Comparison of ENCODE assay signal across 10 mouse cellular contexts in the genomic region with DNA sequence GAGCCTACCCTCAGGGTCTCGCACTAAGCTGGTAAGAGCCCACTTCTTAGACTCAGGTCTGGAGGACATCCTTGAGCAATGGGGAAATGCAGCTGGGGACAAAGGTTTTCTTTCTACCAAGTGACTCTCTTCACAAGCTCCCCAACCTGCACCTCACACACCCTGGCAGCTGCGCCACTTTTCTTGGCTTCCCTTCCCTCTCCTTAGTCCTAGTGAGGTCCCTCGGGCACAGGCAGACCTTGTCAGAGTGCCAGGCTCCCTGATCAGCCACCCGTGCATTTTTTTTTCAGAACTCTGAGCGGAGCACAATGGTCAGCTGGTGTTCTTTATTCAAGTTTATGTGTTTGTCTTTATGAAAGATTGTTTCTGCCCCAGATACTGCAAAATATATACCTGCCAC.
A peak's percentile ranks its signal among the peaks of the same experiment; 100 is the strongest.
DNase-seq lines count a peak whose midpoint lies in the region; ATAC-seq and TF ChIP-seq lines count a peak whose summit lies in the region.
"Had no signal": no experiment of that assay in that cellular context is flagged by ENCODE, and none has a peak within 500 bp of the region (broad histone marks: within the 10 kb centered on the region; RNA-seq: fewer than 3 reads in every experiment).

No protein-coding gene starts in this region.

- peak; percentile 24 for DNase-seq in heart, postnatal 0 days (ENCODE audit: low spot score)
- peak; percentile 77 to 80 for DNase-seq in right cerebral cortex, postnatal 10 days (ENCODE audit: low spot score in 2 of 2)
- no peak for DNase-seq in right cerebral cortex, postnatal 36 days (ENCODE audit: low spot score in 2 of 2)
- DNase-seq in kidney, adult 18-20 months = peak; percentile 82
- peak; percentile 66 for DNase-seq in testis, postnatal 14 days (ENCODE audit: low spot score)
- no peak for DNase-seq in thymus, adult 2 months
- DNase-seq in liver, embryonic 11.5 days (ENCODE audit: low spot score) = no peak
- DNase-seq: liver, embryonic 13.5 days had no signal

- H3K9me3 ChIP-seq in heart, postnatal 0 days (replicated peaks; ENCODE audit: control insufficient read depth, low read length) = no peaks in the 10 kb centered on the region
- no peaks in the 10 kb centered on the region for H3K9me3 ChIP-seq in heart, embryonic 11.5 days (replicated peaks; ENCODE audit: control insufficient read depth, low read length)
- H3K9me3 ChIP-seq in liver, embryonic 11.5 days (ENCODE audit: control insufficient read depth, low read length) = no peaks in the 10 kb centered on the region
- H3K9me3 ChIP-seq: heart, embryonic 15.5 days; liver, embryonic 13.5 days had no signal

- 35% methylated on average over 5 of the region's 5 CpGs for whole genome bisulfite sequencing in heart, postnatal 0 days
- 79% methylated on average over 5 of the region's 5 CpGs for WGBS in heart, embryonic 11.5 days (ENCODE audit: insufficient replicate concordance)
- WGBS in thymus, adult 2 months = 93% methylated on average over 5 of the region's 5 CpGs
- 75% methylated on average over 5 of the region's 5 CpGs for WGBS in liver, embryonic 11.5 days

- no peak overlapping the region for H3K27ac ChIP-seq in heart, postnatal 0 days (ENCODE audit: low read depth)
- H3K27ac ChIP-seq in heart, embryonic 11.5 days (ENCODE audit: low read depth, low read length) = no peak overlapping the region
- no peak overlapping the region for H3K27ac ChIP-seq in thymus, adult 2 months (ENCODE audit: control insufficient read depth, insufficient read depth, low read length)
- no peak overlapping the region for H3K27ac ChIP-seq in liver, embryonic 11.5 days (ENCODE audit: low read depth, low read length)
- H3K27ac ChIP-seq: heart, embryonic 15.5 days; liver, embryonic 13.5 days had no signal

- no peak for TF ChIP-seq EP300 in heart, postnatal 0 days (IDR thresholded peaks at IDR 0.05; ENCODE audit: low read depth)

- H3K36me3 ChIP-seq in heart, postnatal 0 days (replicated peaks; ENCODE audit: control insufficient read depth, insufficient read depth, low read length) = no peaks in the 10 kb centered on the region
- no peaks in the 10 kb centered on the region for H3K36me3 ChIP-seq in heart, embryonic 11.5 days (ENCODE audit: control insufficient read depth, insufficient read depth, low read length)
- H3K36me3 ChIP-seq in thymus, adult 2 months (ENCODE audit: control insufficient read depth, insufficient read depth, low read length) = no peaks in the 10 kb centered on the region
- no peaks in the 10 kb centered on the region for H3K36me3 ChIP-seq in liver, embryonic 11.5 days (ENCODE audit: control insufficient read depth, insufficient read depth, low read length)
- H3K36me3 ChIP-seq: heart, embryonic 15.5 days; liver, embryonic 13.5 days had no signal

- H3K4me3 ChIP-seq in heart, postnatal 0 days (ENCODE audit: low read depth, low read length) = no peak overlapping the region
- no peak overlapping the region for H3K4me3 ChIP-seq in heart, embryonic 11.5 days (ENCODE audit: low read depth, low read length)
- no peak overlapping the region for H3K4me3 ChIP-seq in thymus, adult 2 months (ENCODE audit: control insufficient read depth, insufficient read depth, low read length)
- H3K4me3 ChIP-seq in liver, embryonic 11.5 days (ENCODE audit: low read depth, low read length) = no peak overlapping the region
- H3K4me3 ChIP-seq: heart, embryonic 15.5 days; liver, embryonic 13.5 days had no signal

- no peaks in the 10 kb centered on the region for H3K27me3 ChIP-seq in heart, postnatal 0 days (ENCODE audit: control insufficient read depth, insufficient read depth, low read length)
- H3K27me3 ChIP-seq in heart, embryonic 11.5 days (ENCODE audit: control insufficient read depth, insufficient read depth, low read length) = no peaks in the 10 kb centered on the region
- H3K27me3 ChIP-seq in thymus, adult 2 months (ENCODE audit: control insufficient read depth, insufficient read depth, low read length) = no peaks in the 10 kb centered on the region
- no peaks in the 10 kb centered on the region for H3K27me3 ChIP-seq in liver, embryonic 11.5 days (replicated peaks; ENCODE audit: control insufficient read depth, insufficient read depth, low read length)
- H3K27me3 ChIP-seq: heart, embryonic 15.5 days; liver, embryonic 13.5 days had no signal

- no peak overlapping the region for H3K9ac ChIP-seq in heart, postnatal 0 days (replicated peaks; ENCODE audit: low read depth, low read length)
- H3K9ac ChIP-seq in heart, embryonic 11.5 days (ENCODE audit: low read depth, low read length) = no peak overlapping the region
- no peak overlapping the region for H3K9ac ChIP-seq in liver, embryonic 11.5 days (ENCODE audit: low read depth, low read length)
- H3K9ac ChIP-seq: heart, embryonic 15.5 days; liver, embryonic 13.5 days had no signal

- peaks cover 11% of the 10 kb centered on the region for H3K4me1 ChIP-seq in heart, postnatal 0 days (ENCODE audit: control insufficient read depth, insufficient read depth)
- peaks cover 4% of the 10 kb centered on the region; the same call in 1 of the 2 replicates for H3K4me1 ChIP-seq in heart, embryonic 11.5 days (ENCODE audit: control insufficient read depth, insufficient read depth, low read length)
- no peaks in the 10 kb centered on the region for H3K4me1 ChIP-seq in thymus, adult 2 months (replicated peaks; ENCODE audit: control insufficient read depth, insufficient read depth, low read length)
- H3K4me1 ChIP-seq in liver, embryonic 11.5 days (replicated peaks; ENCODE audit: control insufficient read depth, insufficient read depth, low read length) = no peaks in the 10 kb centered on the region; the same call in 1 of the 2 replicates
- H3K4me1 ChIP-seq: liver, embryonic 13.5 days had no signal

- no peak for TF ChIP-seq POLR2A in thymus, adult 2 months (IDR thresholded peaks at IDR 0.05; ENCODE audit: control insufficient read depth, extremely low read depth, insufficient read depth, low read length, poor library complexity)

- ATAC-seq in heart, postnatal 0 days (ENCODE audit: insufficient read depth, low read depth) = no peak
- ATAC-seq in heart, embryonic 11.5 days (replicated peaks; ENCODE audit: insufficient number of reproducible peaks, low FRiP score, low TSS enrichment) = no peak
- no peak for ATAC-seq in liver, embryonic 11.5 days (replicated peaks; ENCODE audit: low FRiP score)

- no peak for TF ChIP-seq CTCF in heart, postnatal 0 days (IDR thresholded peaks at IDR 0.05; ENCODE audit: low read depth)
- TF ChIP-seq CTCF in thymus, adult 2 months (IDR thresholded peaks at IDR 0.05; ENCODE audit: borderline replicate concordance, control insufficient read depth, extremely low read depth, insufficient read depth, low read length, poor library complexity) = no peak

- H3K4me2 ChIP-seq in heart, postnatal 0 days (ENCODE audit: low read depth, low read length) = no peak overlapping the region
- no peak overlapping the region for H3K4me2 ChIP-seq in heart, embryonic 11.5 days
- H3K4me2 ChIP-seq in liver, embryonic 11.5 days = no peak overlapping the region
- H3K4me2 ChIP-seq: heart, embryonic 15.5 days; liver, embryonic 13.5 days had no signal

Comparison
In these comparisons a context has a peak if more than half of its experiments do, and no peak if none do; other contexts are left out.
1. DNase-seq: peak in heart, postnatal 0 days (single experiment), right cerebral cortex, postnatal 10 days (2 of 2), kidney, adult 18-20 months (single experiment) and testis, postnatal 14 days (single experiment); none in right cerebral cortex, postnatal 36 days (0 of 2), thymus, adult 2 months (single experiment) and liver, embryonic 11.5 days (single experiment).